Mouse (Mus musculus) CH12.LX (cell line): Measurements from ENCODE around the gene Pdcd2.

ENCODE experiments used
- CTCF ChIP-seq, 2 experiments: IDR thresholded peaks in 1 of 2; conservative IDR thresholded peaks in 1 of 2; 2 replicates each; pipeline ENCODE4 v1.5.1; 2011 to 2012; ENCODE audit warnings: low read depth in 2 of 2, low read length in 2 of 2, improper control_type of control experiment in 1 of 2, inconsistent platforms in 1 of 2, mild to moderate bottlenecking in 1 of 2, moderate library complexity in 1 of 2
- E2F4 ChIP-seq: IDR thresholded peaks from 2 replicates; pipeline ENCODE4 v1.6.1; 2011; ENCODE audit warnings: low read depth, low read length, improper control_type of control experiment; ENCODE audit not compliant: insufficient replicate concordance
- EP300 ChIP-seq: IDR thresholded peaks from 2 replicates; pipeline ENCODE4 v1.6.1; 2011; ENCODE audit warnings: low read length, improper control_type of control experiment
- MAZ ChIP-seq: IDR thresholded peaks from 2 replicates; pipeline ENCODE4 v1.6.1; 2012; ENCODE audit warnings: low read depth, mild to moderate bottlenecking, inconsistent platforms, low read length, improper control_type of control experiment, moderate library complexity
- MYC ChIP-seq: IDR thresholded peaks from 2 replicates; pipeline ENCODE4 v1.6.1; 2011; ENCODE audit warnings: low read depth, mild to moderate bottlenecking, improper control_type of control experiment, low read length
- POLR2A ChIP-seq: IDR thresholded peaks from 2 replicates; pipeline ENCODE4 v1.6.1; 2011; ENCODE audit warnings: low read depth, mild to moderate bottlenecking, improper control_type of control experiment, low read length
- ZKSCAN1 ChIP-seq: IDR thresholded peaks from 2 replicates; pipeline ENCODE4 v1.6.1; 2012; ENCODE audit warnings: low read depth, inconsistent platforms, low read length, improper control_type of control experiment, borderline replicate concordance
- ZNF384 ChIP-seq: IDR thresholded peaks from 2 replicates; pipeline ENCODE4 v1.6.1; 2012; ENCODE audit warnings: low read depth, low read length, improper control_type of control experiment, inconsistent platforms

DNA sequence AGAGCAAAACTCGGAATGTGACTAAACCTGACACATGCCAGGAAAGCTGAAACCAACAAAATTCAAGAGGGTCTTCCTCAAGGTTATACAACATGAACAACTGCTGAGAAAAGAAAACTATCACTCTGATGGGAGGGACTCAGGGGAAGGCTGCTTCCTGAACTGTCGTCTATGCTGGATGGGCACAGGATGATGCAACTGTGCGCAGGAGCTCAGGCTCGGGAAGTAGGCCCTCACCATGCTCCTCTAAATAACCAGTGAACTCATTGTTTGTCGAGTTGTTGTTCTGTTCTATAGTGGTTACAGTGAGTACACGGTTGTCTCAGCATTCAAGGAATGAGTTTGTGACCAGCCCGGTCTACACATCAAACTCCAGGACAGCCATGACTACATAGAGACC lies 36.6 kb downstream of the Pdcd2 start:
- TF ChIP-seq POLR2A (no peak), MYC (no peak), ZNF384 (no peak), EP300 (no peak), CTCF (conservative IDR thresholded peaks at IDR 0.05 in 1 of 2, IDR thresholded peaks at IDR 0.05 in 1 of 2; ENCODE audit: low read depth in 2 of 2, low read length in 2 of 2) (no peak), MAZ (no peak), ZKSCAN1 (no peak), E2F4 (no peak)
